Mouse (Mus musculus): ENCODE data around the gene Sod1. TPM values are rescaled to one million over a fixed set of nuclear protein-coding genes. Genes with fewer than 3 reads are reported as not detected.
A peak's percentile ranks its signal among the peaks of the same experiment; 100 is the strongest.

Gene Sod1
- polyA plus RNA-seq, 2 experiments from 2014 or later = 1,036 to 1,092 TPM

DNA sequence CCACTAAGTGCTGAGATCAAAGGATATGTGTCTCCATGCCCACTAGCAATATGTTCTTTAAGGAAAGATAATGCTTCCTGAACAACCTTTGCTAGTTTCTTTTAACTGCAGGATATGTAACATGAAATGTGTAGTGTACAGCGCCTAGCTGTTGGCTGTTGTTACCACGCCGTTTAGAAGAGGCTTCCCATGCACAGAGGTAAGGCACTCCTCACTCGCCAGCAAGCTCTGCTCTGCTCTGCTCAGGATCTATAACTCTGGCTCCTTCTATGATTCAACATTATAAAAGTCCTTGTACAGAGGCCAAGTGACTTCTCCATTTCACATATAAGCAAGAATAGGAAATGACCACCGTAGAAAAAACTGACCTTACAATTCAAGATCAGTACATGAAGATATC is 39.1 kb downstream of the Sod1 start:
- ATAC-seq = no peak

- no peak for ATAC-seq
Measured at GRCm38 (mm10) chr16:90260097-90260496, 39.5 kb downstream of the Sod1 start.

- ATAC-seq = no peak
Measured at GRCm38 (mm10) chr16:90261791-90262190, 41.2 kb downstream of the Sod1 start.

- no peak for ATAC-seq
Measured at GRCm38 (mm10) chr16:90264021-90264420, 43.5 kb downstream of the Sod1 start.

DNA sequence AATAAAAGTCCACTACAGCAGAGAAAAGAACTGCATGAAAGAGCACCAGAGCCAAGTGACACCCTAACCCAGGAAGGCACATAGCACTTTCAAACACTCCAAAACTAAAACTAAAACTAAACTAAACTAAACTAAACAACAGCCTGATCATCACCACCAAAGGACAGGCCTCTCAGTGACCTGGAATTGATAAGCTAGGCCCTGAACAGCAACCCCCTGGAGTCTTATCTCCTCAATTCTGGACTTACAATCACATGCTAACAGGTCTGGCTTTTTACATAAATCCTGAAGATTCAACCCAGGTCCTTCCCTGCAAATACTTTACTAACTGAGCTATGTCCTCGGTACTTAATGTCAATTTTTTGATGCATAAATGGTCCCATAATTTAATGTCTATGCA is 44.6 kb downstream of the Sod1 start:
- peak; percentile 39 for ATAC-seq

GRCm38 (mm10) chr16:90266581-90266980 is 46.0 kb downstream of the Sod1 start:
- no peak for ATAC-seq

- no peak for ATAC-seq
Measured at GRCm38 (mm10) chr16:90275521-90275920, 55.0 kb downstream of the Sod1 start.

Other genes with a start within 250 kb of the Sod1 start
- gene Tiam1, start 77.0 kb upstream of the Sod1 start, polyA plus RNA-seq (2017; shearing (Covaris generic)) = 10 to 100 TPM; 53.3 to 54.6 TPM
- gene Scaf4, start 63.7 kb downstream of the Sod1 start, polyA plus RNA-seq (2017; shearing (Covaris generic)) = 10 to 100 TPM in 1 of 2 experiments, 1 to 10 TPM in 1; 9.9 to 11.4 TPM
- gene Hunk, start 165.3 kb downstream of the Sod1 start, polyA plus RNA-seq (2017; shearing (Covaris generic)) = not detected

All from CD4-positive, CD25-positive, alpha-beta regulatory T cell, adult 4 months (primary cell).